Mouse (Mus musculus) E14TG2a.4 (cell line): ENCODE results near the gene Nck2.

ENCODE experiments used
- CTCF ChIP-seq: conservative IDR thresholded peaks from 2 replicates; pipeline ENCODE4 v1.5.1; 2014; ENCODE audit warnings: low read length
- POU5F1 ChIP-seq: IDR thresholded peaks from 2 replicates; pipeline ENCODE4 v1.6.1; 2014; ENCODE audit warnings: low read length, borderline replicate concordance

DNA sequence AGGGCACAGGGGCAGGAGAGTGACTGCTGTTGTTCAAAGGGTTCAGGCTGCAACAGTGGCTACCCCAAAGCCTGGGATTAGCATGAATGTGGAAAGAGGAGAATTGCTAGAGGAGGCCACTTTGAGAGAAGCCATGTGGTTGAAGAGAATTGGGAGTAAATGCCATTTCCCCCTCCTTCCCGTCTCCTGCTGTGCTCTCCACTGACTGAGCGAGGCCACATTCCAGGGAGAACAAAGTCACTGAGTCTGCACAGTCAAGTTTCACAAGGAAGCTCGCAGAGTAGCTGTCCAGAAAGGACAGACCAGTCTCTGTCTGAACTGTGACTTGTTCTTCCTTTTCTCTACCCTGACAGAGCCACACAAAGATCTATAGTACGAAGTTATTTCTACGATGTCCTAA is 47.9 kb upstream of the Nck2 start:
- TF ChIP-seq CTCF (no peak), POU5F1 (no peak)
